Mouse (Mus musculus): ENCODE measurements around the gene Suv39h2.

Suv39h2 gene

DNA sequence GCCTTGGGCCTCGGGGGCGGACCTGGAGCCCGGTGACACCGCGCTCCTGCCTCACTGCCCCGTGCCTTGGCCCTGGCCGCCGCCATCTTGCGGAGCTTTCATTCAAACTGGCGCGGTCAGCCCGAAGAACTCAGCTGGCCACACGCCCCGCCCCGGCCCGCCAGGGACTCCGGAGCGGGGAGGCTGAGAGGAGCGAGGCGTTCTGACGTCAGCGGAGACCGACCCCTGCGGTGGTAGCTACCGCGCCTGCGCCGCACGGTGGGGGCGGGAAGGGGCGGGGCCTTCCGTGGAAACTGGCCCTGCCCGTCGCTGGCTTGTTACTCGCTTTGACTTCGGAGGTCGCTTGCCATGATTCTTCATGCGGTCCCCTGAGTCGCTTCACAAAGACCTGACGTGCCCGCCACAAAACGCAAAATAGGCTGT lies at the start of gene Suv39h2:
Gene Suv39h2 (minus strand): TSS at position 171 of the 423 bp plus-strand sequence.
- DNase-seq (ENCODE audit: low spot score in 2 of 2) = peak; percentile 98 to 99

DNA sequence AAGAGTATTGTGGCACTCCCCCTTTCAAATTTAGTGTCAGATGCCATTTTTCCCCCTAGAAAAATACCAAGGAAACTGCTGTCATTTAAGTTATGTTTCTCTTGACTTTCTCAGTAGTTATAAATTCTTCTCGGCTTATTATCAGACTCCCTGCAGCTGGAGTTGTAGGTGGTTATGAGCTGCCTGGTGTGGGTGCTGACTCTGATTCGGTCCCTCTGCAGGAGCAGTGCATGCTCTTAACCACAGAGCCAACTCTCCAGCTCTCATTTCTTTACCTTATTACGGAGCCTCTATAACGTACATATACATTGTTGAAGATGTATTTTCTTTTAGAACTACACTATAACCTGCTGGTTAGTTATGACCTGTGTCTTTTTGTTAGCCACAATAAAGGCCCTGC lies 47.7 kb upstream of the Suv39h2 start:
- no peak for DNase-seq (ENCODE audit: low spot score in 2 of 2)

DNA sequence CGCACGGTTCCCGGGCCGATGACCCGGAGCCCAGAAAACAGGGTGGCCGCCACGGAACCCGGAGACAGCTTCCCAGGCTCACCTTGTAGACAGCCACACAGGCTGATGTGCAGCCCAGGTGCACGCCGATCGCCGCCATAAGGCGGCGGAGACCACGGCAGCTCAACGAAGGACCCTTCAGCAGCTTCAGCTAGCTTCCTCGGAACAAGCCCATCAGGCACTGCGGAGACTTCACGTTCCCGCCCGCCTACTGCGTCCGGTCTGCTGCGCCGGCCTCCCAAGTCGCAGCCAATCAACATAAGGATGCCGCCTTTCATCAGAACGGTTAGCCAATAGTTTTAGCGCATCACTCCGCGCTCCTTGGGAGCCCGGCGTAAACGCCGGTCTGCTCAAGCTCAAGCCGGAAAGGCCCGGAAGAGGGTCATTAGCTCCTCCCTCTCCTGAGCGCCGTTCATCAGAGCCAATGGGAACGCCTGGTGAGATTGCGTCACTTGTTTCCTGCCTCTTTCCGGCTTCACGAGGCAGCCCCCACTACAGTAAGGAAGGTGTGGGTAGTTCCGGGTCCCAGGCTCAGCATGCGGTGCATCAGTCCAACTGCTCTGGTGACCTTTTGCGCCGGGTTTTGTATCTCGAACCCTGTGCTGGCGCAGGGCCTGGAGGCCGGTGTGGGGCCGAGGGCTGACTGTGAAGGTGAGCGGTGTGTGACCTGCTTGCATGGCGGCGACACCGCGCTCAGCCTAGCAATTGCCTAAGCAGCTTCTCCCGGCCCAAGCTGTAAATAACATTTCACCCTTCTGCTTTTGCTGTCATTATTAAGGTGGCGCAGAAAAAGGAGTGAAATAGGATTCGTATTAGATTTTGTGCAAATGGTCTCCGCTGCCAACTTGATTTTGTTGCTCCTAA lies 38.0 kb upstream of the Suv39h2 start, which contains the start of the genes Gm45902, Hspa14 and Cdnf:
Gene Gm45902 (minus strand): TSS at position 239 of the 903 bp plus-strand sequence.
Gene Hspa14 (minus strand): TSS at position 263 of the 903 bp plus-strand sequence.
Gene Cdnf (plus strand): TSS at position 479 of the 903 bp plus-strand sequence.
- peak; percentile 92 to 95 for DNase-seq (ENCODE audit: low spot score in 2 of 2)

DNA sequence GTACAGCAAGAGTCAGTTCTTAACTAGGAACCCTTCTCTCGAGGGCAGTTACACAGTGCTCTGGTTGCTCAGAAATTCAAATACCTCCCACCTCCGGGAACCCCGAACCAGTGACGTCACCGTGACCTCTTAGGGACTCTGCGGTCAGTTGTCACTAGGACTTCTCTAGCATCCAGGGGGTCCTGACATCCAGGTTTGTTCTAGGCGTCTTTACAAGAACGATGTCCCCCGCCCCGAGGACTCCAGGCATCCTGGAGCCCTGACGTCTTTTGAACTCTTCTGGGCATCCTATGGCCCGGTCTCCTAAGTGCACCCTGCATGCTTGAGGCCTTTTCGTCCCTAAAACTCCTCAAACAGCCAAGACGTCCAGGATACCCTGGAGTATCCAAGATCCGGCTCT lies 37.2 kb upstream of the Suv39h2 start:
- DNase-seq (ENCODE audit: low spot score in 2 of 2) = peak; percentile 43 to 76

DNA sequence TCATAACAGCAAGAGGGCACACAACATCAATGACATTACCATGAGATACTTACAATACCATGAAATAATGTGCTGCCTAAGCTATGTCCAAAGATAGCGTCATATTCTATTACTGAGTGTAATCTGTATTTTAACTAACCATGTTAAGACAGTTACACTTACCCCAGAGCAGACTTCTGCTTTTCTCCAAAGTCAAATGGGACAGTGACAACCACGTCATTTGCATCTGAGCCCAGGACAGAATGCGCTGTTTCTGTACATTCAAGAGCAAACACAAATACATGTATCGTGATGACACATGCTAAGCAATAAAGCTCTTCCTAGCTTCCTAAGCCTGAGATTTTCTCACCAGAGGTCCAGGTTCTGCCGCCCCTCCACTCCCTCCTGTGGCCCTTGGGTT lies 26.1 kb upstream of the Suv39h2 start:
- no peak for DNase-seq (ENCODE audit: low spot score in 2 of 2)

DNA sequence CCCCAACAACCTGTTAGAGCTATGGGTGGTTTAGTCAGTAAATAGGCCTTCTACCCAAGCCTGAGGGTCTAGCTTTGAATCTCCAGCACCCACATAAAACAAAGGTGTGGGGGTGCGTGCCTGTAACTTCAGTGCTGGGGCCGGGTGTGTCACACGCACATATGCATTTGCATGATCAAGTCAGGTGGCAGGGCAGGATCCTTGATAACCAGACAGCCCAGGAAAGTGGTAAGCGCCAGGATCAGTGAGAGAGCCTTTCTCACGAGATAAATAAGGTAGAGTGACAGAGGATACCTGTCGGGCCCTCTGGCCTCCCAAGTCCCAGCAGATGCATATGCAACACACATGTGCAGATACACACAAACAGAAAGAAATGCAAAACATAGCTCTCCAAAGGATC lies 24.7 kb upstream of the Suv39h2 start:
- DNase-seq (ENCODE audit: low spot score in 2 of 2) = no peak

DNA sequence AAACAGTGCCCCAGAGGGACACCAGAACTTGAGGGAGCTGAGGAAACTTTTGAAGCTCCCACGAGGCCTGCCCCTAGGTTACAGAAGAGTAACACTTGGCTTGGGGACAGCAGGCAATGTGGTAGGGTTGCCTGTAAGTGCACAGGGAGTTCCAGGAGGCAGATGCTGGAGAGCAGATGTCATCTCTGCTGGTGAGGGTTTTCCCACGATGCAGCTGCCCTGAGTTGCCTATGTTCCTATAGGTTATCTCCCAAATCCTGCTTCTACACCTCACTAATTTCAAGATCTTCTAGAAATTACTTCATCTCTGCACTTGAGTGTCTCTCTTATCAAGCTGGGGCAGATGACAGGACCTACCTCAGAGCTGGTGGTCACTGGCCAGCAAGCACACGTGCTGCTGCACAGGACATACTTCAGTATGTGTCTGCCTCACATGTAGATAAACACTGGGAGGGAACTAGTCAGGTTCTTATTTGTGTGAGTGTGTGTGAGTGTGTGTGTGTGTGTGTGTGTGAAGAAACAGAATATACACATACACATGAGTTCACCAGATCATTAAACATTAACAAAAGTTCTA lies 19.1 kb upstream of the Suv39h2 start:
- no peak for DNase-seq (ENCODE audit: low spot score in 2 of 2)

DNA sequence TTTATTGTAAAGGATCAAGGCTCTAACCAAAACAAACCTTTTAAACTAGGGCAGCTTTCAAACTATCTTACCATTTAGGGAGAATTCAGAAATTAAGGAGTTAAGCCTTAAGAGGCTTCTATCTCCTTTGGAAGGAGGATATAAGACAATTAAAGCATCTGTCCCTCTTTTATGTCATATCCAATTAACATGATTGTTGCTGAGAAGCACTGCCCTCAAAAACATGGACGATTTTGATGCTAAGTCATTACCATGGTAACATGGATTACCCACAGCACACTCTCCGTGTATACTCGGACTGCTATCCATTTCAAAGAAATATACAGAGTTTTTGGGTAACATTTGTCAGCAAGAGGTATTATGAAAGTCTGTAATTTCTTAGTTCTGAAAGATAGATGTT lies 15.0 kb upstream of the Suv39h2 start:
- no peak for DNase-seq (ENCODE audit: low spot score in 2 of 2)

DNA sequence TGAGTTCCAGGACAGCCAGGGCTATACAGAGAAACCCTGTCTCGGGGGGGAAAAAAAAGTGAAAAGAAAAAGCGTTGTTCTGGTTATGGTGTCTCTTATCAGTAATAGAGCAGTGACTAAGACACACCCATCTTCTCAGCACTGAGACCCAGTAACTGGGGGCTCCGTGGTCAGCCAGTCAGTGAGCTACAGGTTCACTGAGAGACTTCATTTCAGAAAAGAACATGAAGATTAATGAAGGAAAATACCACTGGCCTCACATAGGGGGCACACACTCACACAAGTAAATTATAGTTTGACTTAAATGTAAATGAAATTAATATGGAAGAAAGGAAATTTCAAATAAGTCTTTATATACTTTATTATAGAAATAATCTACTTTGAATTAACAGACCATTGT lies 5.4 kb upstream of the Suv39h2 start:
- no peak for DNase-seq (ENCODE audit: low spot score in 2 of 2)

DNA sequence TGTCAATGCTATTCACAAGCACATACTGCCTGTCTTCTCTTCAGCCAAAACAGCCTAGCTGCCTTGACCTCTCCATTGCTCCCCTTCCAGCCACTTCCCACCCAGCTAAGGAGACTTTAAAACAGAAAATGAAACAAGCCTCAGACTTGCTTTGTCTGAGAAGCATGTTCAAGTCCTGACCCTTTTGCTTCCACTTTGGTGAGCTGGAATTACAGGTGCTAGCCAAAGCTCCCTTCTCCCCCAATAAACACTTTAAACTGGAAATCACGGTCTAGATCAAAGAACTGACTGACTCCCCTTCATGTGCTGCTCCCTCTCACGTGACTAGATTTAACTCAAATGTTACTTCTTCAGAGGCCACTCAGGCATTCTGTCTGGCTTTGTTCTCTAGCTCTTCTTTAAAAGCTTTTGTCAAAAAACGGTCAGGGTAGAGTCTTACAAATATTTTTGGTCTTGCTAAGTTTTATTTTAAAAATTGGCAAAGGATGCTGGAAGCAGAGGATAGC lies 968 bp upstream of the Suv39h2 start:
- no peak for DNase-seq (ENCODE audit: low spot score in 2 of 2)

DNA sequence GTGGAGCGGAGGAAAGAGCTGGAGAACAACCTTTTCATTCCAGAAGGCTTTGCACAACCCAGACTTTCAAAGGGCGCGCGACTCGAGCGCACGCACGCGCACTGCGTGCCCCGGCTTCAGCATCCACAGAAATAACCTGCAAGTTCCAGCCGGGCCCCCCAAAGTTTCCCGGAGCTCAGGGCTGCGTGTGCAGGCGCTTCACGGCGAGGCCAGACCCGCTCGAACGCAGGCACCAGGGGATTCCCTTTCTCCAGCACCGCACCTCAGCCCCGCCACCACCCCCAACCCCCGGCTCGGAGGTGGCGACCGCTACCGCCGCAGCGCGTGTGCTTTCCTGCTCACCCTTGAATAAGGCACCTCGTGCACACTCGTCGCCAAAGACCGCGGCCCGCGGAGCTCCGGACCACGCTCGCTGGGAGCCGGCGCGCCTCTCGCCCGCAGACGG lies 448 bp downstream of the Suv39h2 start:
- peak; percentile 61 to 78 for DNase-seq (ENCODE audit: low spot score in 2 of 2)

DNA sequence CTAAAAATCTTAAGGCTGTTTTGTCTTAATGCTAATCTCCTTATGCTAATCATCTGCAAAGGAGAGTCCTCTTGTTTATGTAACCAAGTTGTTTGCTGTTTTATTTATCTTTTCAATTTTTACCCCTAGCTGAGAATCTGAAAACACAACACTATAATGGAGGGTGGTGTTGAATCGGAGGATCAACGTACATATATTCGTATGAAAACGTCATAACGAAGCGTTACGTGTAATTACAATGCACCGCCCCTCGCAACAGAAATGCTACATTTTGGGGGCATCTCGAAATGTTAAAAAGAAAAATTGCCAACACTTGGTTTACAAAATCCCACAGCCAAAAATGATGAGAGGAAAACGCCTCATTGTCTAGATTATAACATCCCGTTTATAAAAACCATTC lies 940 bp downstream of the Suv39h2 start:
- DNase-seq (ENCODE audit: low spot score in 2 of 2) = no peak

DNA sequence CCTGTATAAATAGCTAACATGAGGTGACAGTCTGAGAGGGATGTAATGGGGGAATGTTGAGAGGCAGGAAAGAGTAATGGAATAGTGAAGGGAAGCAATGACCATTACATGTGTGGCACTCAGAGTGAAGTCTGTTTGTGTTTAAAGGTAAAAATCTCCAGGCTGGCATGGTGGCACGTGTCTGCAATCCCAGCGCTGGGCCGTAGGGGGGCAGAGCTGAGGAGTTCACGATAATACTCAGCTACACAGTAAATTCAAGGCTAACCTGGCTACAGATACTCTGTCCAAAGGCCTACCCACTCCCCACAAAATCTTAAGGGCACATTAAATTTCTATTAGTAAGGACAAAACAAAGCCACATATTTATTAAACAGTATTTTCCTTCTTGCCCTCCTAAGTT lies 18.2 kb downstream of the Suv39h2 start:
- DNase-seq (ENCODE audit: low spot score in 2 of 2) = peak in 1 of 2 experiments; percentile 56

DNA sequence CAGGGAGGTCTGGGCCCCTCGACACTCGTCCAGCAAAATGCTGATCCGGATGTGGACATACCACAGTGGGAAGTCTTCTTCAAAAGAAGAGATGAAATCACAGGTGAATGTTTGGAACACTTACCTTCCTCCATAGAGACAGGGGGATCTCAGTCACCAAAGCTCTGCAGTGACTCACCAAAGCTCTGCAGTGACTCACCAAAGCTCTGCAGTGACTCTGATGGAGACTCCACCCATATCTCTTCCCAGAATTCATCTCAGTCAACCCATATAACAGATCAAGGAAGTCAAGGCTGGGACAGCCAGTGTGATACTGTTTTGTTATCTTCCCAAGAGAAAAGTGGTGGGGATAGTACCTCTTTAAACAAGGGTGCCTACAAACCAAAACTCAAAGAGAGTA lies 21.7 kb downstream of the Suv39h2 start:
- DNase-seq (ENCODE audit: low spot score in 2 of 2) = no peak

DNA sequence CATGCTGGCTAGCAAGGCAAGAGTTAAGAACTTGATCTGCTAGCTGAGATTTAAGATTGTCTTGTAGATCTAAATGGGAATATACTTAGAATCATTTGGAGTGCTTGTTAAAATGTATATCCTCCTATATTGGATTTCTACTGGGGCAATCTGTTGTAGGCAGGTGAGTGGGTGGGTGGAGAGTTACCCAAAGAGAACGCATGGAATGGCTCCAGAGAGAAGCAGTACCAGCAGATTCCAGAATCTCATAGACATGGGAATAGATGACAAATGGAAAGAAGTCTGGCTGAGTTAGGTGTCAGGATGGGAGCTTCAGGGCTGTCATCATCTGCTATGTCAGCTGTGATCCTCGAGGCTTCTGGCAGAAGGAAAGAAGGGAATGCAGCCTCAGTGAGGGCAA lies 25.4 kb downstream of the Suv39h2 start:
- no peak for DNase-seq (ENCODE audit: low spot score in 2 of 2)

DNA sequence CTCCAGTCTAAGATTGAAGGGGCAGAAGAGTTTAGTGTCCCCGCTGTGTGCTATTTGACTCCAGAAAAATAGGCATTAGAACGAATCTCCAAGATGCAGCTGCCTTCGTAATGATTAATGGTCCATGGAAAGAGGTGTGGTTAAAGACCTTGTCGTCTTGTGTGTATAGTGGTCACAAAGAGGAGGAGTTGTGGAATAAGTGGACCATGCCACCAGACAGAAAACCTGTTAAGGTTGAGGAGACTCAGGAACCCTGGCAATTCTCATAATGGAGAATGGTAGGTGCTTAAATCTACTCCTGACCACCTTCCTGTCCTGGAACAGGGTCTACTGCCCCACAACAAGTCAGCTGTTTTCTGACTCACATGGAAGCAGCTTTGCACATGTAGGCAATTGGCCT lies 28.8 kb downstream of the Suv39h2 start:
- no peak for DNase-seq (ENCODE audit: low spot score in 2 of 2)

DNA sequence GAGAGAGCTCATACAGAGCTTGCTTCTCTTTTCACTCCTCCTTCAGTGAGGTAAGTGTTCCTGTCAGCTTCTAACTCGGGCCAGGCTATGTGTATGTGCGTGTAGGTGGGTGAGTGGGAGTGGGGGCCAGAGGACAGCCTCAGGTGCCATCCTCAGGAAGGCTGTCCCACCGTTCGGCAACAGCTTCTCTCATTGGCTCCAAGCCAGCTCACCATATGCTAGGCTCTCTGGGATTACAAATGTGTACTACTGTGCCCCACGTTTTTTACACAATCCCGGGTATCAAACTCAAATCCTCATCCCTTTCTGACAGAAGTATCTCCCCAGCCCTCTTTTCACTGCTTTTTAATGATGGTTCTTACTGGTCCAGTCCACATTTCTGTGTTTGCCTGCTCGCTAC lies 30.6 kb downstream of the Suv39h2 start:
- DNase-seq (ENCODE audit: low spot score in 2 of 2) = no peak

DNA sequence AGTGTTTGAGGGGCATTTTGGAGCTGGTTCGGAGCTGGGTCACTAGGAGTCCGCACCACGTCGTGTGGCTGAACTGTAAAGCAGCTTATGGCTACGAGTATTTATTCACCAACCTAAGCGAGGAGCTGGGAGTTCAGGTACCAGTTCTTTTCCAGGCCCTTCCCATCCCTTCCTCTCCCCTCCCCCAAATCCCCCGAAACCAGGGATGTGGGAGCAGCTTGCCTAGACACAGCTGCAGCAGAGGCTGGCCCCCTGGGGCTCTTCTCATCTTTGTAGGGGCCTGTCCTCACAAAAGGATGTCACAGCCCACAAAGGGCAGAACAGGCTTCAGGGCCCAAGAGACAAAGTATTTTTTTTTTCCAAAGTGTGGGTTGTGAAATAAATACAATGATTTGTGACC lies 36.9 kb downstream of the Suv39h2 start:
- no peak for DNase-seq (ENCODE audit: low spot score in 2 of 2)

DNA sequence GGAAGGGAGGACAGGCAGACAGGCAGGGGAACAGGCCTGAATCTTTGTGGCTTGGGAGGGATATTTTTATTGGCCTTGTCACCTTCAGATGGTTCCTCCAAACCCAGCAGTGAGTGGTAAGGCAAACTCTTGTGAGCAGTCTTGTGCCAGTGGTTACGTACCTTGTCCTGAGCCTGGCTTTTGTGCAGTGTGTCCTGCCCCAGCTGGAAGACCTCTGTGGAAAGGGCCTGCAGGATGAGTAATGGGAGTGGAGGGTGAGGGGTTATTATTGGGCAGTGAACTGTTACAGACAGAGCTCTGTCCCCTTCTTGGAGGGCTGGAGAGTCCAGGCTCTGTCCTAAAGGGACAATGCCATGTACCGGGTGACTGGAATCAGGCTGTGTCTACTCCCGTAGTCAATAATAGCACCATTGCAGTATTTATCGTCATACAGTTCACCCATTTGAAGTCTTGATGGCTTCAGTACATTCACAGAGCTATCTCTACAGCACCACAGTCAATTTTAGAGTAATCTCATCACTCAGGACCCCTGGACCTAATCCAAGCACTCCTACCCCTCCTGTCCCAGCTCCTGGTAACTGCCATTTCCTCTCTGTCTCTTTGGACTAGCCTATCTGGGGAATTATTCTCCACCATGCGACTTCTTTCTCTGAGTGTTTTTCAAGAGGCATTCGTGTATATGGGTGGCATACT lies 39.3 kb downstream of the Suv39h2 start:
- no peak for DNase-seq (ENCODE audit: low spot score in 2 of 2)

DNA sequence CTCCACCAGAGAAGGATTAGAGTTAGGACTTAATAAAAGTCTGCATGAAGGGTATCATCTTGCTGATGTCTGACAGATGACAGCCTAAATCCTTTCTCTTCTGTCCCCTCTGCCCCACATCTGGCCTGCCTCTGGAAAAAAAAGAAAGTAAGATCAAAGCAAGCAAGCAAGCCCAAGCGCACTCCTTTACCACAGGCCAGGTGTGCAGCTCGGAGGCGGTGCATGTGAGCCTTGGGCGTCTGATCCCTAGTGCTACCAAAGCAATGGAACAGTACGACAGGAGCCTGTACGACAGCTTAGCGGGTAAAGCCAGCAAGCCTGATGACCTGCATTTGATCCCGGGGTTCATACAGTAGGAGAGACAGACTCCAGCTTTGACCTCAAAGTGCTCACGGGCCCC lies 43.9 kb downstream of the Suv39h2 start:
- no peak for DNase-seq (ENCODE audit: low spot score in 2 of 2)

DNA sequence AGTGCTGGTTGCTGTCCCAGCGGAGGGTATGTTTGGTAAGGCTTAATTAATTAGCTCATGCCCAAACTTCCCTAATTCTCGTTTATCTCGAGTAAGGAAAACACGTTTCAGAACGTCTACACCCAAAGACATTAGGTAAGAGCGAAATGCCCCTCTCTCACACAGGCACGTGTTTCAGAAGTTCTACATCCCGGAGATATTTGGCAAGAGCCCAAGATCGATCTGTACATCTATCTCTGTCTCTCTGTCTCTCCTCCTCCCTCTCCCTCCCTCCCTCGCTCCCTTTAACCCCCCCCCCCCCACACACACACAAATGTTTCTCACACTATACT lies 50.3 kb downstream of the Suv39h2 start:
- no peak for DNase-seq (ENCODE audit: low spot score in 2 of 2)

DNA sequence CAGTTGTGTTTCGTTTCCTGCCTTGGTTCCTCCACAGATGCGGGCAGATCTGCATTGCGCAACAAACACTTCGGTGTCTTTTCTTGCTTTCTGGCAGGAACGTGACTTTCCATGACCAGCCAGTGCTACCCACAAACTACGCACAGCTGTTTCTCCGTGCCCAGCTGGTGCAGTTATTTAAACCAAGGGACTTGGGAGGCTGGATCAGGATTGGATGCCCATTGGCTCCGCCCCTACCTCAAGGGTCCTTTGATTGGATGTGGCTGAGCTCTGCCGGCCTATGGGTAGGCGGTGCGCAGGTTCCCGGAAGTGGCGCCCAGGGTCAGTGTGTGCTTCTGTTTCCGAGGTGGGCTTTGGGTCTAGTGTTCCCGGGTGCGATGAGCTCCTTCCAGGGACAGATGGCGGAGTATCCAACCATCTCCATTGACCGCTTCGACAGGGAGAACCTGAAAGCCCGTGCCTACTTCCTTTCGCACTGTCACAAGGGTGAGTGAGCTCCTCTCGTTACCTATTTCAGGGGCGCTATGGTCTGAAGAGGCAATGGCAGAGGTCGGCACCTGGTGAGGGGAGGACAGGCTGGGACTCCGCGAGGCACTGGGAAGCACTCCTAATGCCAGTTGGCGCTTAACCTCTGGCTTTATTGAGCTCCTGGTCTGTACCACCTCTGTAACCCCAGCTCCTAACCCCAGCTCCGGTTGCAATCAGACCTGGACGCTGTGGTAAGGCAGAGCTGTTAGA lies 50.8 kb downstream of the Suv39h2 start, which contains the start of gene Dclre1c:
Gene Dclre1c (plus strand): TSS at position 291 of the 738 bp plus-strand sequence.
- DNase-seq (ENCODE audit: low spot score in 2 of 2) = peak; percentile 91 to 92
